Comparison of ENCODE assay signal across 24 mouse cellular contexts in the genomic region with DNA sequence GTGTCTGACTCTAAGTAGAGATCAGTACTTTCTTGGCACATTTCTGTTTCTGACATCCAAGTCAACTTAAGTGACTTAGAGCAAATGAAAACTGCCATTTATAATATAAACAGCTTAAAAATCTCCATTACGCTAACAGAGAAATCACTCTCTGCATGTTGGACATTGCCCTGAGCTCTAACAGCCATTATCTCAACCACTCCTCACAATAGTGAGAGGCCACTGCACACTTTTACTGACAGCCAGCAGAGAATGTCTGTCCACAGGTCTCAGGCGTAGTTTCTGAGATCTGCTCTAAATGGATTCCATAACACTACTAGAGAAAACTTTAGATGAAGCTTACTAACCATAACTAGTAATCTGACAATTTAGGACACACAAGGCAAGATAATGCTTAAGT. TPM values are rescaled to one million over a fixed set of nuclear protein-coding genes. Genes with fewer than 3 reads are reported as not detected.
"Had no signal": no experiment of that assay in that cellular context is flagged by ENCODE, and none has a peak within 500 bp of the region (broad histone marks: within the 10 kb centered on the region; RNA-seq: fewer than 3 reads in every experiment).

No protein-coding gene starts in this region.

- H3K27ac ChIP-seq: neural tube, embryonic 12.5 days; neural tube, embryonic 13.5 days; neural tube, embryonic 15.5 days; stomach, embryonic 15.5 days; stomach, postnatal 0 days had no signal

- H3K9me3 ChIP-seq: neural tube, embryonic 12.5 days; neural tube, embryonic 13.5 days; neural tube, embryonic 15.5 days; stomach, embryonic 15.5 days had no signal

- H3K36me3 ChIP-seq: neural tube, embryonic 13.5 days; neural tube, embryonic 15.5 days; stomach, embryonic 15.5 days had no signal

- H3K4me2 ChIP-seq: neural tube, embryonic 12.5 days; neural tube, embryonic 13.5 days; neural tube, embryonic 15.5 days; stomach, embryonic 15.5 days had no signal

- H3K4me1 ChIP-seq: neural tube, embryonic 12.5 days; neural tube, embryonic 13.5 days; neural tube, embryonic 15.5 days; stomach, embryonic 15.5 days had no signal

- H3K4me3 ChIP-seq: neural tube, embryonic 12.5 days; neural tube, embryonic 13.5 days; neural tube, embryonic 15.5 days; stomach, embryonic 15.5 days had no signal

- DNase-seq: retina, postnatal 1 day; right cerebral cortex, adult 18-20 months; right cerebral cortex, postnatal 14 days; right cerebral cortex, postnatal 25 days; right cerebral cortex, postnatal 4 days; spleen, adult 18-20 months; thymus, adult 18-20 months; thymus, adult 2 months; thymus, postnatal 14 days; thymus, postnatal 25 days; thymus, postnatal 36 days; thymus, postnatal 4 days had no signal

- H3K27me3 ChIP-seq: neural tube, embryonic 12.5 days; neural tube, embryonic 13.5 days; neural tube, embryonic 15.5 days; stomach, embryonic 15.5 days had no signal

- H3K9ac ChIP-seq: neural tube, embryonic 12.5 days; neural tube, embryonic 13.5 days; neural tube, embryonic 15.5 days; stomach, embryonic 15.5 days had no signal

RNA-seq across cellular contexts. Expression of gene 1700019A02Rik, which starts 16.5 kb away (rescaled TPM):
- polyA plus RNA-seq: neural tube, embryonic 12.5 days; neural tube, embryonic 13.5 days; neural tube, embryonic 14.5 days; neural tube, embryonic 15.5 days; small intestine, adult 2 months; spleen, adult 2 months; stomach, embryonic 14.5 days; stomach, embryonic 15.5 days; stomach, embryonic 16.5 days; stomach, postnatal 0 days; thymus, adult 2 months; thymus, postnatal 0 days; urinary bladder, adult 2 months had no signal
